Mouse (Mus musculus) Muller cell, postnatal 12 days (primary cell): ENCODE data around the gene Syt14.
A peak's percentile ranks its signal among the peaks of the same experiment; 100 is the strongest.

Source experiments
- DNase-seq: peaks from one replicate; pipeline ENCODE4 v3.0.0-alpha.2; 2015; ENCODE audit errors: inconsistent ontology term

Syt14 gene

DNA sequence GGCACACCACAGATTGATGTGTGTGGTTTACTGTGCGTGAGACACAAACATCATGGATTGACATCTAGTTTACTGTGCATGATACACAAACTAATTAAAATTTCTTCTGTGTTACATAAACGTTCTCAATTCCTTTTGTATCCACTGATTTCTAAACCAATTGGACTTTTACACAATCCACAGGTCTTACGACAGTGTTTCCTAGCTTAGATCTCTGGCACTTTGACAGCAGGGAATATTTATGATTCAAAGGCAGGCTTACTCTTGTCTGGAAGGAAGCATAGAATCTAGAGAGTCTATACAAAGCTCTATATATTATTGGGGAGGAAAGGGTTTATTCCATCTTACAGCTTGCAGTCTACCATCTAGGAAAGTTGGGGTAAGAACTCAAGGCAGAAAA lies 171.1 kb downstream of the Syt14 start:
- no peak for DNase-seq

GRCm38 (mm10) chr1:192861305-192861960 lies 174.1 kb downstream of the Syt14 start:
- DNase-seq = no peak

GRCm38 (mm10) chr1:192860273-192860672 lies 175.3 kb downstream of the Syt14 start:
- DNase-seq = no peak

- no peak for DNase-seq
These were observed 178.0 kb downstream of the Syt14 start for GRCm38 (mm10) chr1:192857582-192857981.

DNA sequence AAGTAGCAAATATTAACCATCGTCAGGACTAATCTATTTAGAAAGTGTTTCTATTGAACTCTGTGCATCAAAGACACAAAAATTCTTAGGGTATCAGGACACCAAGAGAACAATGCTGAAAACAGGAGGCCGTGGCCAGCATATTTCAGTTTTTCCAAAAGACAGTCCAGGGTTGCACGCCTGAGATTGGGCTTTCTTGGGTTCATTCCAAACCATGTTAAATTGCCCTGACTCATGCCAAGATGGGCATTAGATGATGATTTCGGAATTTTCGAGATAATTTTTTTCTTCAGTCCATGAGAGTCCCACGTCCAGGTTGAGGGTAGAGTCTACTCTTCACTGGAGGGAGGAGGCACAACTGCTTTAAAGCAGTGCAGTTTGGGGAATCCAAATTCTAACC lies 178.6 kb downstream of the Syt14 start:
- peak; percentile 32 for DNase-seq

DNA sequence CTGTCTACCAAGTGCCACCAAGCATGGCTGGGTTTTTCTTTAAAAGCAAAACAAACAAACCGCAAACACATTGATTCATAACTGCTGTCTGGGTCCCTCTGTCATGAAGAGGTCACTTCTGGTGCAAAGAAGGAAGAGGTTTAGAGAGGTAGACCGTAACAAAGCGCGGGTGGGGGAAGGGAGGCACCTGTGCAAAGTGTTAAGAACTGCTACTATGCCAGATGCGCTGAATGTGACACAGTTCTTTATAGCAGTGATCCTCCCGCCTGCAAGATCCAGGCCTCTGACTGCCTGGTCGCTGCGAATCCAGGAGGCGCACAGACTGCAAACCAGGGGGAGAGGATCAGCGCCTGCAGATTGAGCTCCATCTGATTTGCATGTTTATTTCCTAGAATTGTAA lies 179.2 kb downstream of the Syt14 start:
- no peak for DNase-seq

GRCm38 (mm10) chr1:192855474-192856230 lies 179.9 kb downstream of the Syt14 start, which contains the start of gene Sertad4:
TSS of gene Sertad4 (minus strand) at chr1:192855756.
- peak; percentile 66 for DNase-seq

DNA sequence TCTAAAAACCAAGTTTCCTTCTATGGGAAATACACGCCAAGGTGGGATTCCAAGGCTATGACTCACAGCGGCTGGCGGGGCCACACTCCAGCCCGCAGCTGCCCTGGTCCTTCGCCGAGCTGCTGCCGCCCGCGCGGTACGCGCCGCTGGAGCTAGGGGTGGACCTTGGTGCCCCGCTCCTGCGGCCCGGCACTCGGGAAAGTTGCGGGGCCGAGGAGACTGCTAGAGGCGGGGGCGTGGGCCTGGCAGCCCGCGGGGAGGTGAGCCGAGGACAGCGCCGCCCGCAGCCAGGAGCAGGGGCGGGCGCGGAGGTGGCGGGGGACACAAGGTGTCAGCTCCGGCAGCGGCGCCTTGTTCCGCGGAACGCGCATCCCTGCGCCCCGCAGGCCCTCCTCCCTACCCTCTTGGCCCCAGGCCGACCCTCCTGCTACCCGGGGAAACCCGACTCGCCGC lies 180.7 kb downstream of the Syt14 start:
- peak; percentile 74 for DNase-seq

DNA sequence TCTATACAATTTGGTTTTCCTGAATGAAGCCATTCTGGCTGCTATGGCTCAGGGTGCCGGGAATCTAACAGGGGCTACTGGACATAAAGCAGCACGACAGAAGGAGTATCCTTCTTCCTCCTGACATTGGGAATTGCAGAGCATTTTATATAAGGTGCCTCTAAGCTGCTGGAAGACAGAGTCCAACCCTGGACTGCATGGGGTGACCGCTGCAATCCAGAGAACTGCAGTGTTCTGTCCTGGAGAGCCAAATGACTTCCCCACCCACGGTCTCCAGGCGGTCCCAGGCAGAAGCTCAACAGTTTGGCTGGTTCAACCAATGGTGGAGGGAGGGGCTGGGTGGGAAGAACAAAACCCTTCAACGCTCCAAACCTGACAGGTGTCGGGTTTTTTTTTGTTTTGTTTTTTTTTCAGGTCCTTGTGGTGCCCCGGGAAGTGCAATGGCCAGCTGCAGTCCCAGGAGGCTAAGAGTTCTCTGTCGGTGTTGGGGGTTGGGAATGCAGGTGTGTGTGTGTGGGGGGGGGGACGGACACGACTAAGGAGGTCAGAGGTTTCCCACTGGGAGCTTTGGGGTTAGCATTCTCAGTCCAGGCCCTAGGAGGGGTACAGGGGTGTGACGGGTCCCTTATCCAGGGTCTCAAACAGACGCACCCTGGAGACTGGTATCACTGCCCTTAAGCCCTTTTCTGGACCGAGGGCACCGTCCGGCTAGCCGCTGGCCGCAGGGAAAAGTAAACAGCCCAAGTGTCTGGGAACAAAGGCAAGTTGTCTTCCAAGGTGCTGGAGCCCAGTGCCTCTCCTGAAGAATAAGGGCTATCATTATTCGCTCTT lies 181.4 kb downstream of the Syt14 start:
- DNase-seq = no peak

GRCm38 (mm10) chr1:192853429-192853828 lies 182.1 kb downstream of the Syt14 start:
- DNase-seq = no peak

DNA sequence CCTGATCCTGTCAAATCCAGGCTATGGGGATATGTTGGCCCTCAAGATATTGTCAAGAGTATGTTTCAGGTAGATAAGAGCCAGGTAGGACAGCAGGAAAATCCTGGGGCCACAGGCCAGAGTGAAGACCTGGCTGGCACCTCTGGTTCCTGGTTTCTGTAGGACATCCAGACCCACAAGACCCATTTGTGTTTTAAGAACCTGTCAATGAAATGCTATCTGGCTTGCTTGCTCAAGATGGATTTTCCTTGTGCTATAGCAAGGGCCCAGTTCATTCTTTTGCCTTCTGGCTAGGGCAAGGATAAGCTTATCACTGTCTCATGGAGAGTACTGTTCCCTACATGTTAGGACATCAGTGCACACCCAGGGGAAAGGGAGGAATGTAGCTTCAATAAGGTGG lies 183.5 kb downstream of the Syt14 start:
- no peak for DNase-seq

GRCm38 (mm10) chr1:192851640-192852039 lies 183.9 kb downstream of the Syt14 start:
- DNase-seq = peak; percentile 9

GRCm38 (mm10) chr1:192851126-192851525 lies 184.4 kb downstream of the Syt14 start:
- DNase-seq = no peak

DNA sequence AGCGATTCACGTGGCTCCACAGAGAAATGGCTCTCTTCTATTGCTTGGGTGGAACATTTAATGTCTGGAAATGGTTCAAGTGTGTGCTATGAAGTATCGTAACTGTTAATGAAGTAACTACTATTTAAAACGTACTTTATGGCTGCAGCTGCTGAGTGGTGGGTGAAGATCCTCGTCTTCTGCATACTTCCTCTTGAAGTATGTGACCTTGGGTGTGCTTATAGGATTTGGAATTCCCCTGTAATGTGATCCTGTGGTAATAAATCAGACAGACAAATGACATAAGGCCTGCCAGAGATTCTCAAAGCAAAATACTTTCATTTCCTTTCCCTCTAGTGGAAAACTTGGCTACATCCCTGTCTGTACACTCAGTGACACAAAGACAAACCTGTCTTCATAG lies 186.0 kb downstream of the Syt14 start:
- DNase-seq = no peak

- no peak for DNase-seq
These were observed 188.3 kb downstream of the Syt14 start for GRCm38 (mm10) chr1:192847254-192847653.
